Mouse (Mus musculus): ENCODE results near the gene Syt14. TPM values are rescaled to one million over a fixed set of nuclear protein-coding genes. Genes with fewer than 3 reads are reported as not detected.

The Syt14 gene
- polyA plus RNA-seq (2014; fragmentation: Illumina TruSeq; extraction: RNeasy Lipid Tissue Mini Kit (QIAGEN cat#74804); ENCODE audit: low read depth, low replicate concordance), result 0.73 TPM

GRCm38 (mm10) chr1:193035371-193036238 is at the start of gene Syt14:
Gene Syt14 (minus strand): TSS chr1:193035775.

GRCm38 (mm10) chr1:192855474-192856230 is 179.9 kb downstream of the Syt14 start, which contains the start of gene Sertad4:
Gene Sertad4 (minus strand): TSS chr1:192855756.

Other genes with a start within 250 kb of the Syt14 start
- 11.6 TPM for gene Sertad4, start 180.0 kb downstream of the Syt14 start, polyA plus RNA-seq (2014; fragmentation: Illumina TruSeq; extraction: RNeasy Lipid Tissue Mini Kit (QIAGEN cat#74804); ENCODE audit: low read depth, low replicate concordance)
- 8.2 TPM for gene Diexf, start 94.5 kb upstream of the Syt14 start, polyA plus RNA-seq (2014; fragmentation: Illumina TruSeq; extraction: RNeasy Lipid Tissue Mini Kit (QIAGEN cat#74804); ENCODE audit: low read depth, low replicate concordance)
- gene Irf6, start 117.3 kb upstream of the Syt14 start, polyA plus RNA-seq (2014; fragmentation: Illumina TruSeq; extraction: RNeasy Lipid Tissue Mini Kit (QIAGEN cat#74804); ENCODE audit: low read depth, low replicate concordance), result 22.4 TPM
- 6.3 TPM for gene A130010J15Rik, start 132.3 kb upstream of the Syt14 start, polyA plus RNA-seq (2014; fragmentation: Illumina TruSeq; extraction: RNeasy Lipid Tissue Mini Kit (QIAGEN cat#74804); ENCODE audit: low read depth, low replicate concordance)
- 1.5 TPM for gene Traf3ip3, start 165.9 kb upstream of the Syt14 start, polyA plus RNA-seq (2014; fragmentation: Illumina TruSeq; extraction: RNeasy Lipid Tissue Mini Kit (QIAGEN cat#74804); ENCODE audit: low read depth, low replicate concordance)
- gene Lamb3, start 171.9 kb upstream of the Syt14 start, polyA plus RNA-seq (2014; fragmentation: Illumina TruSeq; extraction: RNeasy Lipid Tissue Mini Kit (QIAGEN cat#74804); ENCODE audit: low read depth, low replicate concordance), result 6.2 TPM
- gene Hsd11b1, start 228.3 kb upstream of the Syt14 start, polyA plus RNA-seq (2014; fragmentation: Illumina TruSeq; extraction: RNeasy Lipid Tissue Mini Kit (QIAGEN cat#74804); ENCODE audit: low read depth, low replicate concordance), result 92.2 TPM
- gene G0s2, start 237.4 kb upstream of the Syt14 start, polyA plus RNA-seq (2014; fragmentation: Illumina TruSeq; extraction: RNeasy Lipid Tissue Mini Kit (QIAGEN cat#74804); ENCODE audit: low read depth, low replicate concordance), result 225 TPM